Comparison of ENCODE assay signal across 36 mouse cellular contexts in the genomic region with DNA sequence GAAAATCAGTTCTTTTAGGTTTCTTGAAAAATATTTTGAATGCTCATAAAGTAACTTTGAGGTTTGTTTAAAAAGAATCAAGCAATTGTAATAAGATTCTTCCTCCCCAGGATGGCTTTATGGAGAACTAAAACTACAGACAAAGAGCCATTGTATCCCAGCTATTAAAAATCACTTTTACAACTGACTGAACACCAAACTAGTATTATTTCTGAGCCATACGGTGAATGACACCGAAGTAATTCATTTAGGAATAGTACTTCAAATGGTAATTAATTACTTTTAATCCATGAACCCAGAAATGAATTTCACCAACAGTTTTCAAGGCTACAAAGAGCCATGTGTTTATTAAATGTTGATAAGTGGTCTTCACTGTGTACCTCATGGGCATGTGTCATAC.
"Had no signal": no experiment of that assay in that cellular context is flagged by ENCODE, and none has a peak within 500 bp of the region (broad histone marks: within the 10 kb centered on the region; RNA-seq: fewer than 3 reads in every experiment).

No protein-coding gene starts in this region.

- H3K36me3 ChIP-seq: heart, embryonic 10.5 days; heart, embryonic 12.5 days; heart, embryonic 13.5 days; heart, embryonic 15.5 days; hindbrain, embryonic 10.5 days; hindbrain, embryonic 12.5 days; intestine, embryonic 15.5 days; kidney, embryonic 15.5 days had no signal

- ATAC-seq: hindbrain, embryonic 16.5 days; hindbrain, postnatal 0 days; inflammation-experienced regulatory T-cells, adult 6 months; intestine, embryonic 15.5 days; intestine, embryonic 16.5 days; intestine, postnatal 0 days had no signal

- H3K4me3 ChIP-seq: heart, embryonic 10.5 days; heart, embryonic 12.5 days; heart, embryonic 13.5 days; heart, embryonic 15.5 days; hindbrain, embryonic 10.5 days; hindbrain, embryonic 12.5 days; hindbrain, embryonic 13.5 days; hindbrain, embryonic 15.5 days; intestine, embryonic 15.5 days; kidney, embryonic 15.5 days; layer of hippocampus, adult 2 months; left cerebral cortex, adult 2 months had no signal

- H3K9ac ChIP-seq: heart, embryonic 12.5 days; heart, embryonic 13.5 days; heart, embryonic 15.5 days; hindbrain, embryonic 12.5 days; hindbrain, embryonic 13.5 days; hindbrain, embryonic 14.5 days; hindbrain, embryonic 15.5 days; intestine, embryonic 15.5 days; kidney, embryonic 15.5 days had no signal

- H3K4me2 ChIP-seq: heart, embryonic 11.5 days; heart, embryonic 12.5 days; heart, embryonic 13.5 days; heart, embryonic 15.5 days; hindbrain, embryonic 12.5 days; hindbrain, embryonic 13.5 days; hindbrain, embryonic 14.5 days; hindbrain, embryonic 15.5 days; intestine, embryonic 15.5 days; kidney, embryonic 15.5 days had no signal

- H3K9me3 ChIP-seq: heart, embryonic 10.5 days; heart, embryonic 12.5 days; heart, embryonic 13.5 days; heart, embryonic 15.5 days; hindbrain, embryonic 10.5 days; hindbrain, embryonic 12.5 days; hindbrain, embryonic 13.5 days; hindbrain, embryonic 15.5 days; intestine, embryonic 15.5 days; kidney, embryonic 15.5 days had no signal

- H3K27ac ChIP-seq: heart, embryonic 10.5 days; heart, embryonic 13.5 days; heart, embryonic 15.5 days; hindbrain, embryonic 10.5 days; hindbrain, embryonic 12.5 days; hindbrain, embryonic 13.5 days; hindbrain, embryonic 14.5 days; hindbrain, embryonic 15.5 days; hindbrain, postnatal 0 days; intestine, embryonic 15.5 days; kidney, embryonic 15.5 days; kidney, postnatal 0 days; layer of hippocampus, adult 2 months; left cerebral cortex, adult 2 months had no signal

- H3K27me3 ChIP-seq: heart, embryonic 12.5 days; heart, embryonic 13.5 days; heart, embryonic 15.5 days; hindbrain, embryonic 12.5 days; hindbrain, embryonic 13.5 days; hindbrain, embryonic 15.5 days; intestine, embryonic 15.5 days; kidney, embryonic 15.5 days had no signal

- DNase-seq: heart, postnatal 10 days; heart, postnatal 14 days; heart, postnatal 36 days; heart, postnatal 4 days; kidney, adult 11 months; kidney, adult 18-20 months; kidney, adult 2 months; kidney, adult 8-10 months; kidney, adult 9 months; kidney, postnatal 10 days; kidney, postnatal 14 days; kidney, postnatal 25 days; kidney, postnatal 36 days; kidney, postnatal 4 days; layer of hippocampus, adult 9-11 months; layer of hippocampus, postnatal 36 days had no signal

- H3K4me1 ChIP-seq: heart, embryonic 10.5 days; heart, embryonic 12.5 days; heart, embryonic 13.5 days; heart, embryonic 15.5 days; hindbrain, embryonic 10.5 days; hindbrain, embryonic 12.5 days; hindbrain, embryonic 13.5 days; hindbrain, embryonic 15.5 days; intestine, embryonic 15.5 days; kidney, embryonic 15.5 days had no signal
